Mouse (Mus musculus) large intestine, adult 2 months (tissue): ENCODE measurements around the gene Zbtb49. TPM values are rescaled to one million over a fixed set of nuclear protein-coding genes. Genes with fewer than 3 reads are reported as not detected.
A peak's percentile ranks its signal among the peaks of the same experiment; 100 is the strongest.

ENCODE experiments used
- DNase-seq: peaks from one replicate; pipeline ENCODE4 v3.0.0-alpha.2; 2012; ENCODE audit warnings: low read depth, low spot score
- WGBS: fragments of 180-500 bp; shearing (Covaris S2); methylation state at CpG from one replicate; pipeline ENCODE4 v1.1.7; 2018; 5-methylcytosine and 5-hydroxymethylcytosine counted together
- polyA plus RNA-seq: library from polyadenylated mRNA; depleted of rRNA; stranded (reverse); fragments of >200 nt; gene quantifications from 2 replicates; pipeline ENCODE4 v1.2.3, GENCODE M21; 2012; rRNA removed

Zbtb49 gene
- 7.0 and 9.4 TPM in 2 replicates for polyA plus RNA-seq

DNA sequence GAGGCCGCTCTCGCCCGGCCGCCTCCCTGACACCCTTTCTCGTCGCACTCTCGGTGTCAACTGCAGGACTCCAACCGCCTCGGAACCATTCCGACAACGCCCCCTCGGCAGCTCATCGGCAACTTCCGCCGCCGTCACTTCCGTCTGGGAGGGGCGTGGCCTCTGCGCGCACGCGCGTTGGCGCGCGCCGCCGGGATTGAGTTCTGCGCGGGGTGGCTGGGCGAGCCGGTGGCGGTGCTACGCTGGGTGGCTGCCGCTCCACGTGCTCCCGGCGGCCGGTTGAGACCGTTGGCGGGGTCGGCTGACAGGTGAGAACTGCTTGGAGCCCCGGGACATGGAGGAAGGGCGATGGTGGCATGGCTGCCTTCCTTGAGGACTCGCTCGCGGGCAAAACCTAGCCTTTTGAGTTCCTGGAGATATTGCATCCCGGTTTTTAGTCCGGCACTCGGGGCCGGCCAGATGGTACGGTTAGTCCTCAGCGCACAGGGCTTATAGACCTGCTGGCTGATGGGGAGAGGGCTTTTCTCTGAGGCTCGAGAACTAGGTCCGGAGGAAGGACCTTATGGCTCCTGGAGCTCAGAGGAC is at the start of gene Zbtb49, which contains the start of gene Lyar:
Zbtb49 (minus strand) TSS at position 130 of the 585 bp plus-strand sequence.
Lyar (plus strand) TSS at position 143 of the 585 bp plus-strand sequence.
- WGBS: 0% methylated on average over 55 of the region's 55 CpGs
- peak; percentile 82 for DNase-seq

- under 1% methylated on average over 40 of the region's 40 CpGs for WGBS
- peak; percentile 29 for DNase-seq
Measured at GRCm38 (mm10) chr5:38260107-38260682, 39.9 kb upstream of the Zbtb49 start, which contains the start of gene Tmem128. TSS of gene Tmem128 (plus strand) at chr5:38260185.

DNA sequence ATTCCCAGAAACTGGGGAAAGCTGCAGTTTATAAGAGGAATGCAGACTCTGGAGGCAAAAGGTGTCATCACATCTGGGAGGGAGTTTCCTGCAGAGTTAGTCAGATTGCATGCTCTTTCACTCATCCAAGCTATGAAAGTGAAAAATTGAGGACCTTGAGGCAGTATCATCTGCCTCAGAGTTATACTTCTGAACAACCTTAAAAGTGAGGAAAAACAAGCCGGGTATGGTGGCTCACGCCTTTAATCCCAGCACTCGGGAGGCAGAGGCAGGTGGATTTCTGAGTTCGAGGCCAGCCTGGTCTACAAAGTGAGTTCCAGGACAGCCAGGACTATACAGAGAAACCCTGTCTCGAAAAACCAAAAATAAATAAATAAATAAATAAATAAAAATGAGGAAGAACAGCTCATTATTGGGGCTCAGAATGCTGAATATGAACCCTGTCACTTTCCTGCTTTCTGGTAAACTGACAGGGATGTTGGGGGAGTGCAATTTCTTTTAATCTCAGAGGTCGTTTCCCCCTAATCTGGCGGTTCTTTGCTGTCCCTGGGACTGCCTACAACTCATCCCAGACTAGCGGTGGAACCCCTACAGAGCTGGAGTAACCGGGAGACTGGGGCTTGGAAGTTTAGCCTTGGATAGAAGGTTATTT is 39.3 kb upstream of the Zbtb49 start:
- WGBS: 36% methylated on average over 9 of the region's 9 CpGs
- DNase-seq: no peak

- 91% methylated on average over 5 of the region's 5 CpGs for WGBS
- DNase-seq: no peak
Measured at GRCm38 (mm10) chr5:38258773-38259146, 38.5 kb upstream of the Zbtb49 start.

DNA sequence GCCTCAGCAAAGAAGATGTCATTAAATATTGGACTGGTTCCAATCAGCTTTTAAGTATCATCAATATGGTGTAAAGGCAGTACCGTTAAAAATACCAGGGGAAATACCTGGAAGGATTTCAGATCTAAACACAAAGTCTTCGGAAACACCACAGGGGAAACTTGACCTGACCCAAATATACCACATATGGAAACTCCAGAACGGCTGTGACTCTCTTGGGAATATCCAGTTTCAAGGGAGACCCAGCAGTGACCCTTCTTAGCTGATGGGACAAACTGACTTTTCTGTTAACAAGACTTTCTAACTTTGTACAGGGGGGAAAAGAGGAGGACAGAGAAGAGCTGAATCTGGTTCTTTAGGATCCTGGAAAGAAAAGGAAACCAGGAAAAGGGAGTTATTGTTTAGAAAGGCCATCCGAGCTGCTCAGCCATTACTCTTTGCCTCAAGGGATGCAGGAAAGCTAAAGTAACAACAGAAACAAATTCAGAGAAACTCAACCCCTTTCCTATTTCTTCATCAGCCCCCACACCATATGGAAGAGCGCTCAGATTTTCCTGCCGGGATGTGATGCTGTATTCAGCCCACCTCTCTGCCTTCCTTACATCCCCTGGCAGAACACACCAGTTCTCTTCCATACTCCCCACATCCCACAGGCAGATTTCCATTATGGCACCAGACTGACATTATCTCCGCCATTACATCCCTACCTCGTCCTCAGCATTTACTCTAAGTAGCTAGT is 37.9 kb upstream of the Zbtb49 start:
- 85% methylated on average over 8 of the region's 8 CpGs for WGBS
- DNase-seq: no peak

- 90% methylated on average over 1 of the region's 1 CpGs for WGBS
- no peak for DNase-seq
Measured at GRCm38 (mm10) chr5:38256551-38256950, 36.3 kb upstream of the Zbtb49 start.

GRCm38 (mm10) chr5:38255644-38256043 is 35.4 kb upstream of the Zbtb49 start:
- DNase-seq: no peak
- 73% methylated on average over 3 of the region's 3 CpGs for WGBS

DNA sequence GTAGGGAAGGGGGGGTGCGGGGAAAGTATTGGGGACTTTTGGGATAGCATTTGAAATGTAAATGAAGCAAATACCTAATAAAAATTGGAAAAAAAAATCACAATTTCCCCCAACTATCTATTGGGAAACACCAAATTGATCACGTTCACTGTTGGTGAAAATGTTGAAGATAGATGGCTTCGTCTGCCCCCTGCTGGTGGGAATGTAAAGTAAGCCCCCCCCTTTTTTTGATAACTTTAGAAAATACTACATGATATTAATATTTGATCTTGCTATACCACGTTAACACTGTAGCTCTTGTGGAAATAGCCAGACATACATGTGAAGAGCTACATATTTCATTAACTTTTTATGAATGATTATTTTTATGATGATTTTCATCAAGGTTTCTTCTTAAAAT is 34.9 kb upstream of the Zbtb49 start:
- 33% methylated on average over 4 of the region's 4 CpGs for WGBS
- no peak for DNase-seq

DNA sequence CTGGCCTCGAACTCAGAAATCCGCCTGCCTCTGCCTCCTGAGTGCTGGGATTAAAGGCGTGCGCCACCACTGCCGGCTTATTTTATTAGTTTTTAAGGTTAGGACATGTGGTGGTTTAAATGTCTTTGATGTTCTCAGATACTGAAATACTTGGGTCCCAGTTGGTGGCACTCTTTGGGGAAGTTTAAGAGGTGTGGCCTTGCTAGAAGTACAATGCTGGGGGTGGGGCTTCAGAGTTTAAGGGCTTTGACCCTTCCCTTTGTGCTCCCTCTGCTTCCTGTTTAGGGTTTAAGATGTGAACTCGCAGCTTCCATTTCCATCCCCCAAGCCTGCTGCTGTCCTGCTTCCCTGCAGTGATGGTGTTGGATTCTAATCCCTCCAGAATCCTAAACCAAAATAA is 21.7 kb upstream of the Zbtb49 start:
- 82% methylated on average over 6 of the region's 6 CpGs for WGBS
- DNase-seq: no peak

DNA sequence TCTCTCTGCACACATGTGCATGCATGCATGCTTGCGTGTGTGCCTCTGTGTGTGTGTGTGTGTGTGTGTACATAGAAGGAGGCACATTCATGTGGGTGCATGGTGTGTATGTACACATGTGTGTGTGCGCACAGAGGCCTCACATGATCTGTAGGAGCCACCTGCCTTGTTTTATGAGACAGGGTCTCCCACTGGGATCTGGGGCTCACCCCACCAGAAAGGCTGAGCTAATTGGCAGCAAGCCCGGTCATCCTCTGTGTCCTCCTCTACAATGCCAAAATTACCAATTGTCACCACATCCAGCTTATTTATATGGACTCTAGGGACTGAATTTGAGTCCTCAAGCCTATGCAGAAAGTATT is 21.2 kb upstream of the Zbtb49 start:
- DNase-seq: no peak
- WGBS: 87% methylated on average over 3 of the region's 3 CpGs

DNA sequence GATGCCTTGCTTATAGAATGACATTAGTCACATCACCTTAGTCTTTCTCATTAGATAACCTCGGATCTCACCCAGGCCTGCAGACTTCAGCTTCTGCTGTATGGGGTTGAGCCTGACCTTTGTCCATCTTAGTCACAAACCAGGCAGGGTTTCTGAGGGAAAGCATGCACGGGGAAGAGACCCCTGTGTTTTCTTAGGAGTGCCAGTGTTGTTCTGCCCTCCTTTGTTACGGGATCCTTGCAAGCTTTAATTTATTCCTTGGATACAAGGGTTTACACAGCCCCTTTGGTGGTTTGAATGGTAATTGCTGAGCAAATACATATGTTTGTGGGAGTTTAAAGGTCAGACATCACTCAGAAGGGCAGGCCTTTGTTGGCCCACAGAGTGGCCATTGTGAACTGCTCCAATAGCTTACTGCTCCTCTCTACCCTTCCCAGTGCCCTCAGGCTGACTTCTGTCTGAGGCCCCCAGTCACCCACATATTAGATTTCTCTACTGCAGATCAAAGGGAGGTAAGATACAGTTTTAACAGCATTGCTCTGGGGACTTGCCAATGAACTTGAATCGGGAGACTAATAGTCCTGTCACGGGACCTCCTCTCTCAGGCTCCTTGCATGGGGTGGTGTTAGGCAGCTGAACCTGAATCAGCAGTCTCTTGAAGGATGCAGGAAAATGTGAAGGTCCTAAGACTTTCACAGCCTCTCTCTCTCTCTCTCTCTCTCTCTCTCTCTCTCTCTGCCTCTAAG is 20.6 kb upstream of the Zbtb49 start:
- 29% methylated on average over 5 of the region's 5 CpGs for WGBS
- no peak for DNase-seq

GRCm38 (mm10) chr5:38236627-38237026 is 16.4 kb upstream of the Zbtb49 start:
- WGBS: 96% methylated on average over 2 of the region's 2 CpGs
- DNase-seq: no peak

DNA sequence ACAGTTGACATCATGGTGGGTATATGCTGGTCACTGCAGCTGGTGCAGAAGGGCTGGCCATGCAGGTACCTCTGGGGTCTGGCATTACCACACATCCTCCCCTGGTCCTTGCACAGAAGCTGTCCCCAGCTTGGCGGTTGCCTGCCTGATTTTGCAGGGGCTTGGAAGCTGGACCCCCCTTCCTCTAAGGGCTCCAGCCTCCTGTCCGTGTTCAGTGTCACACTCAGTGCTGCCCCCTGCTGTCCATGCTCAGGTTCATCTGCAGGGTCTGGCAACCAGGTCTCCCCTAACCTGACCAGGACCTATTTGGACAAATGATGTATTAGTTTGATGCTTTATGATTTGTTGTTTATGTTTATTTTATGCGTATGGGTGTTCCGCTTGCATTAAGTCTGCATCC is 15.2 kb upstream of the Zbtb49 start:
- 74% methylated on average over 4 of the region's 4 CpGs for WGBS
- DNase-seq: no peak

DNA sequence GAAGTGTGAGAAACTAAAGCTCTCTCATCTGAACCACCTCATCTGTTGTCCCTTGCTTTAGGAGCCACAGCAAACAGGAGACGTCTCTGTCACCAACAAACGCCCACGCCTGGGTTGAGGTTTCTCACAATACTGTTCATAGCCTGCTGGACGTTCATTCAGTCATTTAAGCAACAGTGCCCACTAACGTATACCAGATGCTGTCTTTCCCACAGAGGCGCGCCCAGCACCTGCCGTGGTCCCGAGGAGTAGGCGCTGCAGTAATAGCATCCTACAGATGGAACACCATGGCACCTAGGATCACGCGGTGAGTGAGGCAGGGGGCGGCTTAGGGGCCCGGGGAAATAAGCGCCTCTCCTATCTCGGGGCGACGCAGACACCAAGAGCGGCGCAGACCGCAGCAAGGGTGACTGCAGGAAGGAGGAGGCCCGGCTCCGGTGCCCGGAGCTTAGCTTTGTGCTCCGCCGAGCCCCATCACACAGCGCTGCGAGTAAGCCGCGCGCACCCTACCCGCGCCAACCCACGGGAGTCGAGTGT is 418 bp downstream of the Zbtb49 start:
- peak; percentile 14 for DNase-seq
- WGBS: under 1% methylated on average over 35 of the region's 35 CpGs

DNA sequence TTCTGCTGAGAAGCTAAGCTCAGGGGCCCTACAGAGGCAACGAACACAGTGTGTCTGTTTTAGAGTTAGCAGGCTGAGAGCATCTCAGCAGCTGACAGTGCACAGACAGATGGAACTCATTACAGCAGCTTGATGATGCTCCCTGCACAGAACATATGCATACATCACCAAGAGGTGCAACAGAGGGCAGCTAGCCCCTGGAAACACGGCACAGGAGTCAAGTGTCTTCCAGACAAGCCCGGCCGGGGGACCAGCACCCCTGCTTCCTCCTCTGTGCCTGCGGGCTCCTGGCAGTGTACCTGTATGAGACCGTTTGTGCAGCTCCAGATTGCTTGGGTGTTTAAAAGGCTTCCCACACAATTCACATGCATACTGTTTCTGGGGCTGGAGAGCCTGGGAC is 7.2 kb downstream of the Zbtb49 start:
- no peak for DNase-seq
- WGBS: 83% methylated on average over 6 of the region's 6 CpGs

- WGBS: 89% methylated on average over 8 of the region's 8 CpGs
- no peak for DNase-seq
Measured at GRCm38 (mm10) chr5:38211691-38212090, 8.6 kb downstream of the Zbtb49 start.

- DNase-seq: no peak
- WGBS: 78% methylated on average over 8 of the region's 8 CpGs
Measured at GRCm38 (mm10) chr5:38208985-38209384, 11.3 kb downstream of the Zbtb49 start.

DNA sequence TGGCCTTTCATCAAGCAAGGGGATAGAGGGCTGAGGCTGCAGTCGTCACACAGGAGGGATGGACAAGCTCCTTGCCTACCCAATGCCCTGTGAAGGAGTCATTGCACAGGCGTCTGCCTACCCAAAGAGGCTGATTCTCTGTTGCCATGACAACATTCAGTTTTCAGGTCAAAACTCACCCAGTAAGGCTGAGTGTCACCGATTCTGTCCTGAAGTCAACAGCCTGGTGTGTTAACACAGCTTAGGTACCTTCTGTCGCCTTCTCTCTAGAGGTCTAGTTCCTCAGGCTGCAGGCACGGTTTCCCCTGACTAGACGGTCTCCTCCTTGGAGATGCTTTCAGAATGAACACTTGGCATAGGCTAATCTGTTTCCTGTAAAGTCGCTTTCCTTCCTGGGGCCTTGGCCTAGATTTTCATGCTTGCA is 14.9 kb downstream of the Zbtb49 start:
- DNase-seq: no peak
- 85% methylated on average over 7 of the region's 7 CpGs for WGBS

GRCm38 (mm10) chr5:38199686-38200085 is 20.6 kb downstream of the Zbtb49 start:
- no peak for DNase-seq
- WGBS: 92% methylated on average over 2 of the region's 2 CpGs

GRCm38 (mm10) chr5:38197482-38197823 is 22.8 kb downstream of the Zbtb49 start:
- DNase-seq: peak; percentile 54
- WGBS: 18% methylated on average over 7 of the region's 7 CpGs
